Mouse (Mus musculus): ENCODE measurements around the gene Arhgef16.

- TF ChIP-seq CTCF (IDR thresholded peaks at IDR 0.05): no peak
- no peak for TF ChIP-seq POLR2A (IDR thresholded peaks at IDR 0.05; ENCODE audit: insufficient read depth, low read depth, low read length)
- TF ChIP-seq EP300 (IDR thresholded peaks at IDR 0.05; ENCODE audit: insufficient read depth, low read depth, low read length): no peak
Measured at GRCm38 (mm10) chr4:154283671-154284070, 17.8 kb downstream of the Arhgef16 start.

All from heart, adult 2 months (tissue).